Mouse (Mus musculus): ENCODE measurements at regions not wholly inside any gene's neighbourhood (a gene's known extent, or its start where the extent isn't known, plus 50 kb on each side); places are given as distances from the start of the nearest gene placed in this dataset.

- no peak for TF ChIP-seq POLR2A (IDR thresholded peaks at IDR 0.05; ENCODE audit: low read depth, low read length)
- H3K4me1 ChIP-seq (ENCODE audit: control insufficient read depth, insufficient read depth, low read length): no peaks in the 10 kb centered on the region
- no peak overlapping the region for H3K4me3 ChIP-seq (ENCODE audit: insufficient read depth, low read length)
- H3K27ac ChIP-seq (ENCODE audit: insufficient read depth, low read length): no peak overlapping the region
Measured at GRCm38 (mm10) chr12:56472856-56473647, 63.7 kb downstream of the Nkx2-1 start.

GRCm38 (mm10) chr12:56470932-56471500 lies 65.7 kb downstream of the Nkx2-1 start:
- Histone ChIP-seq H3K4me3 (ENCODE audit: insufficient read depth, low read length) (no peak overlapping the region), H3K4me1 (ENCODE audit: control insufficient read depth, insufficient read depth, low read length) (no peaks in the 10 kb centered on the region), H3K27ac (ENCODE audit: insufficient read depth, low read length) (no peak overlapping the region)
- TF ChIP-seq CTCF (IDR thresholded peaks at IDR 0.05; ENCODE audit: borderline replicate concordance, insufficient read depth, low read length) (no peak), POLR2A (IDR thresholded peaks at IDR 0.05; ENCODE audit: low read depth, low read length) (no peak)

GRCm38 (mm10) chr12:56459508-56460119 lies 77.1 kb downstream of the Nkx2-1 start:
- H3K4me1 ChIP-seq (ENCODE audit: control insufficient read depth, insufficient read depth, low read length): no peaks in the 10 kb centered on the region
- no peak overlapping the region for H3K27ac ChIP-seq (ENCODE audit: insufficient read depth, low read length)
- no peak overlapping the region for H3K4me3 ChIP-seq (ENCODE audit: insufficient read depth, low read length)
- TF ChIP-seq CTCF (IDR thresholded peaks at IDR 0.05; ENCODE audit: borderline replicate concordance, insufficient read depth, low read length) (no peak), POLR2A (IDR thresholded peaks at IDR 0.05; ENCODE audit: low read depth, low read length) (no peak)

- no peak overlapping the region for H3K4me3 ChIP-seq (ENCODE audit: insufficient read depth, low read length)
- no peak for TF ChIP-seq CTCF (IDR thresholded peaks at IDR 0.05; ENCODE audit: borderline replicate concordance, insufficient read depth, low read length)
- TF ChIP-seq POLR2A (IDR thresholded peaks at IDR 0.05; ENCODE audit: low read depth, low read length): no peak
- H3K27ac ChIP-seq (ENCODE audit: insufficient read depth, low read length): no peak overlapping the region
- H3K4me1 ChIP-seq (ENCODE audit: control insufficient read depth, insufficient read depth, low read length): no peaks in the 10 kb centered on the region
Measured at GRCm38 (mm10) chr12:56458665-56459507, 77.8 kb downstream of the Nkx2-1 start.

GRCm38 (mm10) chr12:56457951-56458350 lies 78.8 kb downstream of the Nkx2-1 start:
- H3K4me1 ChIP-seq (ENCODE audit: control insufficient read depth, insufficient read depth, low read length): no peaks in the 10 kb centered on the region
- TF ChIP-seq CTCF (IDR thresholded peaks at IDR 0.05; ENCODE audit: borderline replicate concordance, insufficient read depth, low read length) (no peak), POLR2A (IDR thresholded peaks at IDR 0.05; ENCODE audit: low read depth, low read length) (no peak)
- no peak overlapping the region for H3K27ac ChIP-seq (ENCODE audit: insufficient read depth, low read length)
- H3K4me3 ChIP-seq (ENCODE audit: insufficient read depth, low read length): no peak overlapping the region

GRCm38 (mm10) chr12:56457356-56457755 lies 79.4 kb downstream of the Nkx2-1 start:
- TF ChIP-seq CTCF (IDR thresholded peaks at IDR 0.05; ENCODE audit: borderline replicate concordance, insufficient read depth, low read length) (no peak), POLR2A (IDR thresholded peaks at IDR 0.05; ENCODE audit: low read depth, low read length) (no peak)
- Histone ChIP-seq H3K4me3 (ENCODE audit: insufficient read depth, low read length) (no peak overlapping the region), H3K27ac (ENCODE audit: insufficient read depth, low read length) (no peak overlapping the region), H3K4me1 (ENCODE audit: control insufficient read depth, insufficient read depth, low read length) (no peaks in the 10 kb centered on the region)

GRCm38 (mm10) chr12:56450261-56450660 lies 86.4 kb downstream of the Nkx2-1 start:
- H3K4me3 ChIP-seq (ENCODE audit: insufficient read depth, low read length): no peak overlapping the region
- H3K27ac ChIP-seq (ENCODE audit: insufficient read depth, low read length): no peak overlapping the region
- TF ChIP-seq CTCF (IDR thresholded peaks at IDR 0.05; ENCODE audit: borderline replicate concordance, insufficient read depth, low read length) (no peak), POLR2A (IDR thresholded peaks at IDR 0.05; ENCODE audit: low read depth, low read length) (no peak)
- H3K4me1 ChIP-seq (ENCODE audit: control insufficient read depth, insufficient read depth, low read length): no peaks in the 10 kb centered on the region

- TF ChIP-seq CTCF (IDR thresholded peaks at IDR 0.05; ENCODE audit: borderline replicate concordance, insufficient read depth, low read length) (no peak), POLR2A (IDR thresholded peaks at IDR 0.05; ENCODE audit: low read depth, low read length) (no peak)
- H3K4me1 ChIP-seq (ENCODE audit: control insufficient read depth, insufficient read depth, low read length): no peaks in the 10 kb centered on the region
- H3K4me3 ChIP-seq (ENCODE audit: insufficient read depth, low read length): no peak overlapping the region
- no peak overlapping the region for H3K27ac ChIP-seq (ENCODE audit: insufficient read depth, low read length)
Measured at GRCm38 (mm10) chr12:56448786-56449564, 87.7 kb downstream of the Nkx2-1 start.
